Mouse (Mus musculus) liver, embryonic 15.5 days (tissue): ENCODE data around the gene Clspn. TPM values are rescaled to one million over a fixed set of nuclear protein-coding genes. Genes with fewer than 3 reads are reported as not detected.

Source experiments
- ATAC-seq: fragments of 200-750 bp; cut with Nextera tagmentation; 2 replicates; pipeline ENCODE4 v1.8.0; 2017; ENCODE audit warnings: moderate number of reproducible peaks, mild to moderate bottlenecking, moderate library complexity; ENCODE audit not compliant: insufficient read depth
- H3K27ac ChIP-seq: fragments of 300-500 bp; sonication (generic); replicated peaks from 2 replicates; pipeline ENCODE4 v1.5.1; 2015; ENCODE audit warnings: mild to moderate bottlenecking, inconsistent platforms
- H3K27me3 ChIP-seq: fragments of 300-500 bp; sonication (generic); 2 replicates; pipeline ENCODE4 v1.6.1; 2015; ENCODE audit warnings: mild to moderate bottlenecking, inconsistent platforms
- H3K36me3 ChIP-seq: fragments of 300-500 bp; sonication (generic); replicated peaks from 2 replicates; pipeline ENCODE4 v1.6.1; 2015; ENCODE audit warnings: moderate library complexity, mild to moderate bottlenecking, inconsistent platforms
- H3K4me1 ChIP-seq: fragments of 300-500 bp; sonication (generic); replicated peaks from 2 replicates; pipeline ENCODE4 v1.6.1; 2015; ENCODE audit warnings: inconsistent platforms
- H3K4me2 ChIP-seq: fragments of 300-500 bp; sonication (generic); 2 replicates; pipeline ENCODE4 v1.6.1; 2015; ENCODE audit warnings: moderate library complexity, mild to moderate bottlenecking, inconsistent platforms
- H3K4me3 ChIP-seq: fragments of 300-500 bp; sonication (generic); replicated peaks from 2 replicates; pipeline ENCODE4 v1.5.1; 2015; ENCODE audit warnings: mild to moderate bottlenecking, inconsistent platforms
- H3K9ac ChIP-seq: fragments of 300-500 bp; sonication (generic); 2 replicates; pipeline ENCODE4 v1.6.1; 2015; ENCODE audit warnings: moderate library complexity, mild to moderate bottlenecking, inconsistent platforms
- H3K9me3 ChIP-seq: fragments of 300-500 bp; sonication (generic); replicated peaks from 2 replicates; pipeline ENCODE4 v1.6.1; 2016; ENCODE audit warnings: inconsistent platforms
- WGBS: fragments of 180-500 bp; shearing (Covaris S2); methylation state at CpG from one replicate; pipeline ENCODE4 v1.1.7; 2015; ENCODE audit warnings: mixed read lengths; ENCODE audit not compliant: insufficient replicate concordance; 5-methylcytosine and 5-hydroxymethylcytosine counted together
- microRNA-seq: library from miRNA; unstranded; fragments of <30 nt; microRNA quantifications from one replicate; pipeline ENCODE4, GENCODE M21; 2016
- polyA plus RNA-seq: library from polyadenylated mRNA; unstranded; fragments of >200 nt; fragmentation: Nextera tagmentation; extraction: Ambion mirVana; gene quantifications from 2 replicates; pipeline ENCODE4 v1.2.1, GENCODE M21; 2015

The Clspn gene
- polyA plus RNA-seq, 1 experiment from 2014 or later, result 35.2 TPM

GRCm38 (mm10) chr4:126639339-126639738 is 82.6 kb downstream of the Clspn start:
- H3K4me1 ChIP-seq, result no peaks in the 10 kb centered on the region
- no peak overlapping the region for H3K9ac ChIP-seq
- H3K9me3 ChIP-seq, result no peaks in the 10 kb centered on the region
- H3K27me3 ChIP-seq, result peaks cover 28% of the 10 kb centered on the region
- ATAC-seq, result no peak
- no peak overlapping the region for H3K4me3 ChIP-seq
- H3K27ac ChIP-seq, result no peak overlapping the region
- H3K4me2 ChIP-seq, result no peak overlapping the region
- H3K36me3 ChIP-seq, result no peaks in the 10 kb centered on the region
- WGBS, result 52% methylated on average over 7 of the region's 7 CpGs

- H3K36me3 ChIP-seq, result no peaks in the 10 kb centered on the region
- no peaks in the 10 kb centered on the region for H3K9me3 ChIP-seq
Observed at GRCm38 (mm10) chr4:126641901-126642300, 85.2 kb downstream of the Clspn start.

More at GRCm38 (mm10) chr4:126641901-126642300, 85.2 kb downstream of the Clspn start:
- Histone ChIP-seq H3K4me1 (no peaks in the 10 kb centered on the region), H3K27me3 (peaks cover 10% of the 10 kb centered on the region; the same call in 1 of the 2 replicates), H3K4me2 (no peak overlapping the region), H3K4me3 (no peak overlapping the region), H3K9ac (no peak overlapping the region), H3K27ac (no peak overlapping the region)
- ATAC-seq, result no peak
- WGBS, result 35% methylated on average over 9 of the region's 9 CpGs

Small RNA genes lying within 50 kb of the gene (microRNA-seq; reads per million reads assigned to microRNA genes)
- gene Mir7119, result 1.8 reads per million

Other genes starting within 250 kb of the Clspn start
- 26.0 and 29.4 TPM in 2 replicates for gene Adprhl2, start 235.2 kb upstream of the Clspn start, polyA plus RNA-seq
- 0.17 and 0.50 TPM in 2 replicates for gene Tekt2, start 231.2 kb upstream of the Clspn start, polyA plus RNA-seq
- gene Ago3, start 127.4 kb upstream of the Clspn start, polyA plus RNA-seq, result 5.1 and 5.2 TPM in 2 replicates
- gene Ago1, start 88.4 kb upstream of the Clspn start, polyA plus RNA-seq, result 0.94 and 1.1 TPM in 2 replicates
- 0.17 and 0.31 TPM in 2 replicates for gene Ago4, start 23.5 kb upstream of the Clspn start, polyA plus RNA-seq
- 0.21 and 0.25 TPM in 2 replicates for gene 5730409E04Rik, start 52.9 kb downstream of the Clspn start, polyA plus RNA-seq
- 236 and 256 TPM in 2 replicates for gene Psmb2, start 120.7 kb downstream of the Clspn start, polyA plus RNA-seq
- gene Tfap2e, start 179.3 kb downstream of the Clspn start, polyA plus RNA-seq, result not detected in 2 replicates
- 6.9 and 7.5 TPM in 2 replicates for gene Ncdn, start 196.5 kb downstream of the Clspn start, polyA plus RNA-seq
- 8.4 and 8.9 TPM in 2 replicates for gene AU040320, start 196.6 kb downstream of the Clspn start, polyA plus RNA-seq